Mouse (Mus musculus) left cerebral cortex, postnatal 25 days (tissue): ENCODE measurements at regions not wholly inside any gene's neighbourhood (a gene's known extent, or its start where the extent isn't known, plus 50 kb on each side); places are given as distances from the start of the nearest gene placed in this dataset.
"Not testable (repeated sequence)": the region's sequence is repeated elsewhere in the genome, so short reads cannot be mapped to it uniquely, and the experiment has no call there.

Source experiments
- DNase-seq, 2 experiments: peaks; one replicate each; pipeline ENCODE4 v3.0.0; 2022; ENCODE audit warnings: low spot score in 2 of 2, mixed read lengths in 1 of 2
- intact Hi-C: fragments of 180-260 bp; cut with DNase I; formaldehyde crosslinking; loops from one replicate; pipeline ENCODE4 v1.15.1; 2025

DNA sequence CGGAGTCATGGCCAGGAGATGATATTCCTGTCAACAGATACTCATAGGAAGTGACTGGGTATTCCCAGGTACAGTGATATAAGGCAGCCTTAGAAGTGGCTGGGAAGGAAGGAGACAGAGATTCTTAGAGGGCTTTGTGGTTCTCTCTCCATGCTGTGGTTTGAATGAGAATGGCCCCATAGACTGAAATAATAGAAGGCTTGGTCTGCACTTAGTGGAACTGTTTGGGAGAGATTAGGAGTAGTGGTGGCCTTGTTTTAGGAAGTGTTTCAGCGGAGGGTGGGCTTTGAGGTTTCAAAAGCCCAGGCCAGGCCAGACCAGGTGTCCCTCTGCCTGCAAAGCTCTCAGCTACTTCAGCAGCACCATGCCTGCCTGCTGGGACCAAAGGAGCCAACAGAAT, 363.2 kb upstream of the Cwc22 start:
- intact Hi-C loops = no loop called here
- DNase-seq = no peak

DNA sequence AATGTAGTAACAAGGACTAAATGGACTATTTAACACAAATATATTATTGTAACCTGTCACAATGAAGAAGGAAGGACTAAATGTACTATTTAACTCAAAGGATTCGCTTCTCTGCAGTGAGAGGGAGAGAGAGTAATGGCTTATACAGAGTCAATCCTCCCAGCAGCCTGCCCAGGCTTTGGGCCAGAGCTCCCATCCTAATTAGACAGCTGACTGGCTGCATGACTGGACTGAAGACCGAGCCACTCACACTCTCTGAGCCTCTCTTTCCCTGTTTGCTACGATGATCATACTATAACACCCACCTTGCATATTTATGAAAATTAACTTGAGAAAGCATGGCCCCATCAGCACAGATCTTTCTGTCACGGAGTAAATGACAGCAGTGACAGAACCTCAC, 360.7 kb upstream of the Cwc22 start:
- intact Hi-C loops = no loop called here

GRCm38 (mm10) chr2:78291665-78292064, 345.5 kb upstream of the Cwc22 start:
- no peak for DNase-seq
- intact Hi-C loops = no loop called here

More for the DNA sequence above, 360.7 kb upstream of the Cwc22 start:
- DNase-seq = no peak

DNA sequence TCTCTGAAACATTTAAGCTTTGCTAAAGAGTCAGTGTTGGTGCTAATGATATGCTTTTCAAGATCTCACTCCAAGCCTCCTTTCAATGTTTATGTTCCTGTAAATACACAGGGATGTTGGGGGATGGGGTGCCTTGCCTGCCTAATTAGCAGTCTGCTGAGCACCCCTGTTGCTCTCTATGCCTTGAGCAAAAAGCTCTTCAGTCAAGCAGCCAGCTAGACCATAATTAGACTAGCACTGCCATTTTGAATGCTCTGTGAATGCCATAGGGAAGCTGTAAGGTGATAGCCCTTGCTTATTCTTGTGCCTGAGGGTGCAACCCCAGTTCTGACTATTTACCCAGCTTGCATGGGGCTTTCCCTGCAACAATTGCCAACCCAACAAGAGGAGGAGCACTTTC, 338.6 kb upstream of the Cwc22 start:
- intact Hi-C loops = no loop called here
- no peak for DNase-seq

- DNase-seq = no peak
- intact Hi-C loops = no loop called here
These were observed 337.4 kb upstream of the Cwc22 start for GRCm38 (mm10) chr2:78283605-78284004.

GRCm38 (mm10) chr2:78281846-78282245, 335.7 kb upstream of the Cwc22 start:
- intact Hi-C loops, DNase-seq: not testable (repeated sequence)

DNA sequence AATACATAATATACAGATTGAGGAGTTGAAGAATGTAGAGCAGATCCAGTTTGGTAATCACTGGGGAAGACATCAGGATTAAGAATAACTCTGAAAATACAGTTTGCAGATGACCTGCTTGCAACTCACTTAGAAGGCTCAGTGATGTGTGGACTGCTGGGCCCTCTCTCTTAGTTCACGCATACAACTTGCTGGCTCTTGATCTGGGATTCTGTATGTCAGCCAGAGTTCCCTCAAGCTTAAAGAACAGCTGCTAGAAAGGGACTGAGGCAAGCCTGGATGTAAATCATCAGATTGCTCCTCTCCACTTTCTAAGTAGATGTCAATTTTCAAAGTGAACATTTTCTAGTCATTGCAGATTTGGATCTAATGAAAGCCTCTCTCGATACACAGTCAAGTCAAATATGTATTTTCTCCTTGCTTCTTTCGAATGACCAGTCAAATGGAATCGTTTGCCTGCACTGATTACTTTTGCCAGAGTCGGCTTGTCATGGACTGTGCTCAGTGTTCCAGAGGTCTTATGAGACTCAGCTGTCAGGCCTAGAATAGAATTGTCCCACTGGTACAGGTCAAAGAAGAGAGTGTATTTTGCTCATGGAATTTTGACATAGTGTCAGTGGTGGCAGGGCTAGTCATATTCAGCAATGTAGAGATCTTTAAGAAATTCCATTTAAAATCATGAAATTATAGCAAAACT, 334.2 kb upstream of the Cwc22 start:
- DNase-seq = no peak
- intact Hi-C loops = no loop called here

DNA sequence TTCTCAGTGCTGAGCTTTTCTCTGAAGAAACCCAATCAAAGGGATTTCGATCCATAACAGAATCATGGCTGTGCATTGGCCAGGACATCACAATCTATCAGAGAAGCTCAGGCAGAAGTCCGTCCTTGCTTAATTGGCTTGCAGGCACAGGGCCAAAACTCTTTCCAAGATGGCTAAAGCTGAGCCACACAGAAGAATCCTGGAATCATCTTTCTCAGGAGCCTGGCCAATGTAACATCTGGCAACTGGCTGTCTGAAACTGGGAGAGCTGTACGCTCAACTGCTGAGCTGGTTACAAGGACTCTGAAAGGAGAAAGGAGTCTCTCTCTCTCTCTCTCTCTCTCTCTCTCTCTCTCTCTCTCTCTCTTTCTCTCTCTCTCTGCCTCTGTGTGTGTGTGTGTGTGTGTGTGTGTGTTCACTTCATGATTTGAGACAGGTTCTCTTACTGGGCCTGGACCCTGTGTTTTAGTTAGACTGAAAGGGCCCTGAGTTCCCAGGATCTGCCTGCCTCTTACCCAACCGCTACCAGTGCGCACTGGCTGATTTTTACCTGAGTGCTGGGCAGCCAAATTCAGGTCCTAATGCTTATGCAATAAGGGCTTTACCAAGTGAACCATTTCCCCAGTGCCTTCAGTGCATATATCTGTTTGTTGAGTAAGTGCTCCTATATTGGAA, 333.3 kb upstream of the Cwc22 start:
- intact Hi-C loops = no loop called here
- peak in 1 of 2 experiments; percentile 24 for DNase-seq

DNA sequence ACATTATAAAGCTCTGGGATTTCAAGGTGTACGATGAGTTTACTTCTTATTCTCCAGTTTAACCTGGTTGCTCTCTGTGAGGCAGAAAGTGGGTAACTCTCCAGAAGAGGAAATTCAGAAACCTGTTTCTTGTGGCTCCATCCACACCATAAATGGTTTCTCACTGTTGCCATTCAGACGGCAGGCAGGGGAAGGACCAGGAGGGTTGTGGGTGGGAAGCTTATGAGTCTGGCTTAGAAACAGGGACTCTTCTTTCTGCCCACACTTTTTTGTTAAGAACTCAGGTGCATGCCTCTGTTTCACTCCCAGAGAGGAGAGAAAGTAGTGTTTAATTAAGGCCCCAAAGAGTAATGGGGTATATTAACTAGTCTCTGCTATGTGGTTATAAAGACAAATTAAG, 332.5 kb upstream of the Cwc22 start:
- DNase-seq = peak in 1 of 2 experiments; percentile 39
- intact Hi-C loops = no loop called here

DNA sequence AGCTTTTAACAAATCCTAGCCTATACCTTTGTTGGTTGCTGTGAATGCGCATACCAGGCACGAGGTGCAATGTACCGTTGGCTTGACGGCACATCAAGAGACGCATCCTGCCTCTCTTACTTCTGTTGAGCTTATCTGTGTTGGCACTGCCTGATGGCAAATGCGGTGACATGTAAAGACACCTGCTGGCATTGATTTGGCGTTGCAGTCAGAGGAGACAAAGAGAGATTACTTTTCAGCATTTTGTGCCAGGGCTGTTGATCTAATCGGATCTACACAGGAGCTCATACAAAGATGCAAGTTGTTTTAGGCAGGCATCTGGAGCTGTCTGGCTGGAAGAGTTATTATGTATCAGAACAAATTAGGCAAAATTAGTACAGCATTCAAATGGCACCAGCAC, 331.5 kb upstream of the Cwc22 start:
- intact Hi-C loops = no loop called here
- DNase-seq = no peak

DNA sequence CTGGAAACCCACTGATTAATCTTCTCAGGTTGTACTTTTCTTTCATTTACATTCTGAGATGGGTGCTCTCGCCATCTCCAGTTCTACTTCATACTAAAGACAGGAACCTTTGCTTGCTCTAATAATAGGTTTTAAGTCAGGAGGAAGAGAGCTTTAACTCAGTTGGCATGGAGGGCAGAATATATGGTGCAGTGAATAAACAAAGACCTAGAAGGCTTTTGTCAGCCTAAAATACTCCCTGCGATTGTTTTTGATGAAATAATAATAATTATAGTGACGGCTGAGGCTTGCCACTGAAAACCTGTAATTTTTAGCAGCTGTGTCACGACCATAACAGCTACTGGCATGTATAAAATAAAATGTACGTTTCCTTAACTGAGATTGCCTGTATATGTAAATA, 327.9 kb upstream of the Cwc22 start:
- intact Hi-C loops = no loop called here
- DNase-seq = no peak

DNA sequence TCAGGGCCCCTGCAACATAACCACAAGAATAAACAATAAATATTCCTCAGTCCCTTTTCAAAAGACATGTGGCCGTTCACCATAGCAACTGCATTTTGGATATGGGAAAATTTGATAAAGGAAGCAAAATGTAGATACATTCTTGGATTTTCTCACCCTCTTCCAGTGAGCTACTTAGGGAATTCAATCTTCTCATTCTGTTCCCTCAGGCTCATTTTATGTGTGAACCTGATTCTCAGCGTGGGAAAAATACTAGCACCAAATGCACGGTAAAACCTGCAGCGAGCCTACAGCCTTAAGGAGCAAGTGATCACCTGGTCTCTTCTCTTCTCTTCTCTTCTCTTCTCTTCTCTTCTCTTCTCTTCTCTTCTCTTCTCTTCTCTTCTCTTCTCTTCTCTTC, 322.5 kb upstream of the Cwc22 start:
- intact Hi-C loops = no loop called here

GRCm38 (mm10) chr2:78267527-78268375, 321.6 kb upstream of the Cwc22 start:
- intact Hi-C loops = no loop called here

More for the DNA sequence above, 322.5 kb upstream of the Cwc22 start:
- peak in 1 of 2 experiments; percentile 47 for DNase-seq

DNA sequence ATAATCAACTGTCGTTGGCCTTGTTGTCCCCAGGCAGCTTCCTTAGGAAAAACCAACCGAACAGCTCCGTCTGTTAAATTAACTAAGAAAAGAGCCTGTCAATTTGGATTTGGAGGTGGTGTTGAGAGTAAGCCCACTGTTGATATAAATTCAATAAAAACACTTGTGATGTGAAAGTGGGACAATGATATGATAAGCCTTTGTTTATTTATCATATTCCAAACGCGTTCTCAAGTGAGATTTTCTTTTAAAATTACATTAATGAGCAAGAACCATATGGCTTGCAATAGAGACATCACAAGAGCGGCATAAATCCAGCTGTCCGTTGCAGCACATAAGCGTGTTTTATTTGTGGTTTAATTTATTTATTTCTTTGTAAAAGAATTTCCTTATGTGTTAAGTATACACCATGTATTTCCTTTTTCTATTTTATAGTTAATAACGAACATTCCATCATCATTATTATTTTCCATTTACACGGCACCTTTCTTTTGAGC, 307.5 kb upstream of the Cwc22 start:
- intact Hi-C loops = no loop called here
- no peak for DNase-seq

More at GRCm38 (mm10) chr2:78267527-78268375, 321.6 kb upstream of the Cwc22 start:
- no peak for DNase-seq

DNA sequence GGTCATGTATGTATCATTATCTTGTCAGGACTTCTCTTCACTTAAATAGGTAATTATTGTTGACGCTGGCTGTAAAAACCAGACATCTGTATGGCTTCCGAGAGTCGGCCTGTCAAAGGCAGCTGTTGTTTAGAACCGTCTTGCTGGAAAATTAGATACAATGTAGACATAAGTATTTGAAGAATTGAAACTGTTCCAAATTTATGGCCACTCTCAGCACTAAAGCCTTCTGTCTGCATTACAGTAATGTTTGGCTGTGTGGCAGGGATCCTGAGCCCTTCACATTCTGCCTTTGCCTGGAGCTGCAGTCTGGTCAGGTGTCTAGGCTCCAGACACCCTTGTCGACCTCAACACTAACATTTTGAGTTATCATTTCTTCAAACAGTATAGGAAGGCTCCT, 300.2 kb upstream of the Cwc22 start:
- intact Hi-C loops = no loop called here
- DNase-seq = no peak

GRCm38 (mm10) chr2:78240299-78240698, 294.1 kb upstream of the Cwc22 start:
- DNase-seq = peak in 1 of 2 experiments; percentile 58

GRCm38 (mm10) chr2:78225383-78226100, 279.4 kb upstream of the Cwc22 start:
- intact Hi-C loops, DNase-seq: not testable (repeated sequence)

More at GRCm38 (mm10) chr2:78240299-78240698, 294.1 kb upstream of the Cwc22 start:
- intact Hi-C loops = no loop called here

DNA sequence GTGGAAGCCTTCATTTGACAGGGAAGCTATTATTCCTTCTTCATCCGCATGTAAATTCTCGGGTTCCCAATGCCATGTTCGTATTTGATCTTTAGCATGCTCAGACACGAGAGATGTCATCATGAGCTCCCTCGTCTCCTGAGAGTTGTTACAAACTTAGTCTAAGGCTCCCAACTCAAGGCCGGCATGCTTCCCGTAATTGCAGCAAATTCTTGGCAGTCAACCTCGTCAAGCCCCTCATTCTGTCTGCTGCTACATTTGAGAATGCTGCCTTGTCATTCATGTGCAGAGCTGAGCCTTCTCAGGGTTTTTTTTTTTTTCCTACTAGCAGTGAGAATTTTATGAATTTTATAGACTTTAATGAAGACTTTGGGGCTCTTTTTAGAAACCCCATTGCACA, 268.3 kb upstream of the Cwc22 start:
- no peak for DNase-seq
- intact Hi-C loops = no loop called here

- no peak for DNase-seq
- intact Hi-C loops = no loop called here
These were observed 258.9 kb upstream of the Cwc22 start for GRCm38 (mm10) chr2:78205125-78205524.

- intact Hi-C loops = no loop called here
- DNase-seq = no peak
These were observed 249.8 kb upstream of the Cwc22 start for GRCm38 (mm10) chr2:78196006-78196405.
